Mouse (Mus musculus) kidney, postnatal 36 days (tissue): ENCODE results near the gene Alkbh3.

Source experiments
- DNase-seq, 2 experiments: peaks; one replicate each; pipeline ENCODE4 v3.0.0; 2021 to 2022; ENCODE audit warnings: mixed read lengths in 2 of 2

Gene Alkbh3

GRCm38 (mm10) chr2:93992259-93992658, 18.3 kb downstream of the Alkbh3 start:
- peak; percentile 66 to 74 for DNase-seq

- DNase-seq = no peak
These were observed 19.3 kb downstream of the Alkbh3 start for GRCm38 (mm10) chr2:93991336-93991735.

GRCm38 (mm10) chr2:93988440-93988839, 22.2 kb downstream of the Alkbh3 start:
- DNase-seq = no peak

GRCm38 (mm10) chr2:93982457-93983235, 28.0 kb downstream of the Alkbh3 start:
- DNase-seq = no peak

- no peak for DNase-seq
These were observed 31.1 kb downstream of the Alkbh3 start for GRCm38 (mm10) chr2:93979249-93980120.

GRCm38 (mm10) chr2:93976436-93977252, 34.0 kb downstream of the Alkbh3 start:
- DNase-seq = peak; percentile 58 to 77

GRCm38 (mm10) chr2:93975526-93976435, 34.8 kb downstream of the Alkbh3 start:
- no peak for DNase-seq

- no peak for DNase-seq
These were observed 35.6 kb downstream of the Alkbh3 start for GRCm38 (mm10) chr2:93975041-93975440.

- no peak for DNase-seq
These were observed 39.0 kb downstream of the Alkbh3 start for GRCm38 (mm10) chr2:93971647-93972046.

- peak in 1 of 2 experiments; percentile 17 for DNase-seq
These were observed 46.0 kb downstream of the Alkbh3 start for GRCm38 (mm10) chr2:93964494-93965160.

GRCm38 (mm10) chr2:93963802-93964201, 46.8 kb downstream of the Alkbh3 start:
- no peak for DNase-seq

- DNase-seq = peak; percentile 56 to 70
These were observed 48.9 kb downstream of the Alkbh3 start for GRCm38 (mm10) chr2:93961716-93962115.

- no peak for DNase-seq
These were observed 51.3 kb downstream of the Alkbh3 start for GRCm38 (mm10) chr2:93959346-93959745.

- DNase-seq = no peak
These were observed 52.4 kb downstream of the Alkbh3 start for GRCm38 (mm10) chr2:93958216-93958615.

- DNase-seq = no peak
These were observed 52.8 kb downstream of the Alkbh3 start for GRCm38 (mm10) chr2:93957785-93958175.

GRCm38 (mm10) chr2:93956908-93957784, 53.5 kb downstream of the Alkbh3 start, which contains the start of gene Gm13889:
Gene Gm13889 (minus strand): TSS chr2:93957201.
- DNase-seq = peak; percentile 82 to 86

GRCm38 (mm10) chr2:93956331-93956801, 54.2 kb downstream of the Alkbh3 start:
- DNase-seq = peak; percentile 27 to 63

- DNase-seq = no peak
These were observed 54.7 kb downstream of the Alkbh3 start for GRCm38 (mm10) chr2:93955886-93956285.

- no peak for DNase-seq
These were observed 55.6 kb downstream of the Alkbh3 start for GRCm38 (mm10) chr2:93954781-93955578.
